Mouse (Mus musculus): Measurements from ENCODE around the gene Ccnyl1. TPM values are rescaled to one million over a fixed set of nuclear protein-coding genes. Genes with fewer than 3 reads are reported as not detected.

The Ccnyl1 gene
- polyA plus RNA-seq, 1 experiment from 2014 or later = 6.8 TPM

- WGBS (ENCODE audit: insufficient replicate concordance) = 58% methylated on average over 7 of the region's 7 CpGs
- no peak for ATAC-seq (replicated peaks; ENCODE audit: insufficient number of reproducible peaks, low FRiP score, low TSS enrichment)
Measured at GRCm38 (mm10) chr1:64658876-64659275, 31.4 kb upstream of the Ccnyl1 start.

DNA sequence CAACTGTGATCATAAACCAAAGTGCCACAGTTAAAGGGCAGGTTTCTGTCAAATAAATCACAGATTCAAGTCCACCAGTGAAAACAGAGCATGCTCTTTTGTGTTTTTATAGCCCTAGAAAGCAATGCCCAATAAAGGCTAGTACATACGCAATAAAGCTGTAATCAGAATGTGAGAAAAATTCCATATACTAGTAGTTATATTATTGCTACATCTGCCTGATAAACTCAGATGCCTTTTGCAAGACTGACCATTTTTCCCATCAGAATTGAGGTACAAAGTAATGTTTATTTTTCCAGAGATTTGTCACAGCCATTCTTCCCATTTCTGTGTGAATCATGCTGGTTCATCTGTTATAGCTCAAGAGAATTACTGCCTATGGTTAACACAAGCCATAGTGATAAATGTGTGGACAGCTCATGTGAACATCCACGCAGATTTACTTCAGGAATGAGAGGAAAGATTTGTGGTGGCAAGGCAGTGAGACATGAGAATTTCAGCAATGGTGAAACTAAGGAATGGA lies 23.1 kb upstream of the Ccnyl1 start:
- Histone ChIP-seq H3K4me2 (no peak overlapping the region), H3K9ac (ENCODE audit: low read depth, low read length) (no peak overlapping the region), H3K4me1 (ENCODE audit: control insufficient read depth, insufficient read depth, low read length) (no peaks in the 10 kb centered on the region), H3K36me3 (ENCODE audit: control insufficient read depth, insufficient read depth, low read length) (no peaks in the 10 kb centered on the region), H3K4me3 (ENCODE audit: low read depth, low read length) (no peak overlapping the region), H3K27ac (ENCODE audit: low read depth, low read length) (no peak overlapping the region), H3K9me3 (replicated peaks; ENCODE audit: control insufficient read depth, low read length) (no peaks in the 10 kb centered on the region), H3K27me3 (ENCODE audit: control insufficient read depth, insufficient read depth, low read length) (no peaks in the 10 kb centered on the region)
- ATAC-seq (replicated peaks; ENCODE audit: insufficient number of reproducible peaks, low FRiP score, low TSS enrichment) = no peak
- 67% methylated on average over 2 of the region's 2 CpGs for WGBS (ENCODE audit: insufficient replicate concordance)

More at GRCm38 (mm10) chr1:64658876-64659275, 31.4 kb upstream of the Ccnyl1 start:
- H3K4me3 ChIP-seq (ENCODE audit: low read depth, low read length) = no peak overlapping the region
- H3K4me1 ChIP-seq (ENCODE audit: control insufficient read depth, insufficient read depth, low read length) = no peaks in the 10 kb centered on the region
- H3K36me3 ChIP-seq (ENCODE audit: control insufficient read depth, insufficient read depth, low read length) = no peaks in the 10 kb centered on the region
- peak overlapping the region; percentile 11; the same call in 1 of the 2 replicates for H3K4me2 ChIP-seq
- H3K27ac ChIP-seq (ENCODE audit: low read depth, low read length) = peak overlapping the region; percentile 29; the same call in 1 of the 2 replicates
- H3K27me3 ChIP-seq (ENCODE audit: control insufficient read depth, insufficient read depth, low read length) = no peaks in the 10 kb centered on the region
- H3K9me3 ChIP-seq (replicated peaks; ENCODE audit: control insufficient read depth, low read length) = no peaks in the 10 kb centered on the region
- no peak overlapping the region for H3K9ac ChIP-seq (ENCODE audit: low read depth, low read length)

GRCm38 (mm10) chr1:64669451-64669850 lies 20.8 kb upstream of the Ccnyl1 start:
- 69% methylated on average over 2 of the region's 2 CpGs for WGBS (ENCODE audit: insufficient replicate concordance)
- H3K9me3 ChIP-seq (replicated peaks; ENCODE audit: control insufficient read depth, low read length) = no peaks in the 10 kb centered on the region

GRCm38 (mm10) chr1:64673931-64674330 lies 16.3 kb upstream of the Ccnyl1 start:
- WGBS (ENCODE audit: insufficient replicate concordance) = 82% methylated on average over 5 of the region's 5 CpGs
- H3K9ac ChIP-seq (ENCODE audit: low read depth, low read length) = no peak overlapping the region
- no peaks in the 10 kb centered on the region for H3K36me3 ChIP-seq (ENCODE audit: control insufficient read depth, insufficient read depth, low read length)
- H3K9me3 ChIP-seq (replicated peaks; ENCODE audit: control insufficient read depth, low read length) = no peaks in the 10 kb centered on the region; the same call in 1 of the 2 replicates
- H3K4me2 ChIP-seq = no peak overlapping the region
- H3K4me3 ChIP-seq (ENCODE audit: low read depth, low read length) = no peak overlapping the region
- ATAC-seq (replicated peaks; ENCODE audit: insufficient number of reproducible peaks, low FRiP score, low TSS enrichment) = no peak
- no peak overlapping the region for H3K27ac ChIP-seq (ENCODE audit: low read depth, low read length)
- no peaks in the 10 kb centered on the region for H3K4me1 ChIP-seq (ENCODE audit: control insufficient read depth, insufficient read depth, low read length)
- H3K27me3 ChIP-seq (ENCODE audit: control insufficient read depth, insufficient read depth, low read length) = no peaks in the 10 kb centered on the region

More at GRCm38 (mm10) chr1:64669451-64669850, 20.8 kb upstream of the Ccnyl1 start:
- Histone ChIP-seq H3K36me3 (ENCODE audit: control insufficient read depth, insufficient read depth, low read length) (no peaks in the 10 kb centered on the region), H3K27me3 (ENCODE audit: control insufficient read depth, insufficient read depth, low read length) (no peaks in the 10 kb centered on the region), H3K9ac (ENCODE audit: low read depth, low read length) (no peak overlapping the region), H3K4me2 (no peak overlapping the region), H3K4me3 (ENCODE audit: low read depth, low read length) (no peak overlapping the region), H3K4me1 (ENCODE audit: control insufficient read depth, insufficient read depth, low read length) (no peaks in the 10 kb centered on the region), H3K27ac (ENCODE audit: low read depth, low read length) (no peak overlapping the region)
- ATAC-seq (replicated peaks; ENCODE audit: insufficient number of reproducible peaks, low FRiP score, low TSS enrichment) = no peak

GRCm38 (mm10) chr1:64676060-64676839 lies 14.0 kb upstream of the Ccnyl1 start:
- no peak overlapping the region for H3K4me2 ChIP-seq
- H3K4me1 ChIP-seq (ENCODE audit: control insufficient read depth, insufficient read depth, low read length) = no peaks in the 10 kb centered on the region
- H3K27me3 ChIP-seq (ENCODE audit: control insufficient read depth, insufficient read depth, low read length) = no peaks in the 10 kb centered on the region
- H3K27ac ChIP-seq (ENCODE audit: low read depth, low read length) = no peak overlapping the region
- 64% methylated on average over 6 of the region's 6 CpGs for WGBS (ENCODE audit: insufficient replicate concordance)
- H3K4me3 ChIP-seq (ENCODE audit: low read depth, low read length) = no peak overlapping the region
- no peak for ATAC-seq (replicated peaks; ENCODE audit: insufficient number of reproducible peaks, low FRiP score, low TSS enrichment)
- H3K9me3 ChIP-seq (replicated peaks; ENCODE audit: control insufficient read depth, low read length) = no peaks in the 10 kb centered on the region; the same call in 1 of the 2 replicates
- no peak overlapping the region for H3K9ac ChIP-seq (ENCODE audit: low read depth, low read length)
- H3K36me3 ChIP-seq (ENCODE audit: control insufficient read depth, insufficient read depth, low read length) = no peaks in the 10 kb centered on the region

DNA sequence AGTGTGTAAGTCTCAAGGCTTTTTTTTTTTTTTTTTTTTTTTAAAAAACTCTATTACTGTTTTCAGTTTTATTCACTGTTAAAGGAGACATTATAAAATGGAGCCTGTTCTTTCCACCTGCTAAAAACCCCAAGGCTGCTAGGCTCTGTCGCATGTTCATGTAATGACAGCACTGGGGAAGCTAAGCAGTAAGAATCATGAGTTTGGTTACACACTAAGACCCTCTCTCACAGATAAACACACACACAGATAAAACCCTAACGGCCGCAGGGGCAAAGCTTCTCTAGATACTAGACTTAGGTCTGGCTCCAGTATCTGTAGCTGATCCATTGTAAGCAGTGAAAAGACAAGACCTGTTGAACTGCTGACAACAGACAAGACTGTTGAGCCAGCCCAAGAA lies 8.8 kb upstream of the Ccnyl1 start:
- Histone ChIP-seq H3K4me2 (no peak overlapping the region), H3K4me1 (ENCODE audit: control insufficient read depth, insufficient read depth, low read length) (no peaks in the 10 kb centered on the region), H3K27me3 (ENCODE audit: control insufficient read depth, insufficient read depth, low read length) (no peaks in the 10 kb centered on the region), H3K9me3 (replicated peaks; ENCODE audit: control insufficient read depth, low read length) (no peaks in the 10 kb centered on the region), H3K27ac (ENCODE audit: low read depth, low read length) (no peak overlapping the region), H3K9ac (ENCODE audit: low read depth, low read length) (no peak overlapping the region), H3K4me3 (ENCODE audit: low read depth, low read length) (no peak overlapping the region), H3K36me3 (ENCODE audit: control insufficient read depth, insufficient read depth, low read length) (no peaks in the 10 kb centered on the region)
- WGBS (ENCODE audit: insufficient replicate concordance) = 52% methylated on average over 3 of the region's 3 CpGs
- no peak for ATAC-seq (replicated peaks; ENCODE audit: insufficient number of reproducible peaks, low FRiP score, low TSS enrichment)

DNA sequence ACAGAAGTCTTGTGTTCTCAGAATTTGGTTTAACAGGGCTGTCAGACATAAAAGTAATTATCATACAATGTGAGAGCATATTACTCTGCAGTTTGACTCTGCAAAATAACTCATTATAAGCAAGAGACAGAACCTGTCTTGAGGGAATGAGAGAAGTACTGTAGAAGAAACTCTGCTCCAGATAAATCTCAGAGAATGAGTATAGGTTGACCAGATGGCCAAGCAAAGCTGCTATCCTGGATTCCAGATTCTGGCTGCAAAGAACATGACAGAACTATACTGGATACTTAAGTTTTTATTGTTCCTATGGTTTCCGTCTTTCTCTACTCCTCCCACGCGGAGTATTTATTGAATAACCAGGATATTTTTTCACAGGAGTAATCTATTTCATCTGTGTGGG lies 7.2 kb upstream of the Ccnyl1 start:
- no peak overlapping the region for H3K27ac ChIP-seq (ENCODE audit: low read depth, low read length)
- no peaks in the 10 kb centered on the region for H3K9me3 ChIP-seq (replicated peaks; ENCODE audit: control insufficient read depth, low read length)
- H3K9ac ChIP-seq (ENCODE audit: low read depth, low read length) = no peak overlapping the region
- H3K4me2 ChIP-seq = no peak overlapping the region
- no peak for ATAC-seq (replicated peaks; ENCODE audit: insufficient number of reproducible peaks, low FRiP score, low TSS enrichment)
- no peaks in the 10 kb centered on the region for H3K4me1 ChIP-seq (ENCODE audit: control insufficient read depth, insufficient read depth, low read length)
- WGBS (ENCODE audit: insufficient replicate concordance) = 91% methylated on average over 3 of the region's 3 CpGs
- no peak overlapping the region for H3K4me3 ChIP-seq (ENCODE audit: low read depth, low read length)
- no peaks in the 10 kb centered on the region for H3K27me3 ChIP-seq (ENCODE audit: control insufficient read depth, insufficient read depth, low read length)
- no peaks in the 10 kb centered on the region for H3K36me3 ChIP-seq (ENCODE audit: control insufficient read depth, insufficient read depth, low read length)

GRCm38 (mm10) chr1:64684440-64684839 lies 5.8 kb upstream of the Ccnyl1 start:
- Histone ChIP-seq H3K27ac (ENCODE audit: low read depth, low read length) (no peak overlapping the region), H3K36me3 (ENCODE audit: control insufficient read depth, insufficient read depth, low read length) (no peaks in the 10 kb centered on the region), H3K4me2 (no peak overlapping the region), H3K4me1 (ENCODE audit: control insufficient read depth, insufficient read depth, low read length) (0 out of 2 replicates have a peak, but pooled peaks cover 3% of the 10 kb centered on the region), H3K27me3 (ENCODE audit: control insufficient read depth, insufficient read depth, low read length) (no peaks in the 10 kb centered on the region), H3K9me3 (replicated peaks; ENCODE audit: control insufficient read depth, low read length) (no peaks in the 10 kb centered on the region), H3K9ac (ENCODE audit: low read depth, low read length) (no peak overlapping the region), H3K4me3 (ENCODE audit: low read depth, low read length) (no peak overlapping the region)
- ATAC-seq (replicated peaks; ENCODE audit: insufficient number of reproducible peaks, low FRiP score, low TSS enrichment) = no peak
- 82% methylated on average over 2 of the region's 2 CpGs for WGBS (ENCODE audit: insufficient replicate concordance)
